Mouse (Mus musculus) ES-E14 (cell line): ENCODE results near the gene Tmem159.

ENCODE experiments used
- CHD2 ChIP-seq: IDR thresholded peaks from 2 replicates; pipeline ENCODE4 v1.6.1; 2014; ENCODE audit warnings: mild to moderate bottlenecking, low read depth, low read length, inconsistent platforms
- ZNF384 ChIP-seq: IDR thresholded peaks from 2 replicates; pipeline ENCODE4 v1.6.1; 2012; ENCODE audit warnings: low read depth, low read length, inconsistent platforms

DNA sequence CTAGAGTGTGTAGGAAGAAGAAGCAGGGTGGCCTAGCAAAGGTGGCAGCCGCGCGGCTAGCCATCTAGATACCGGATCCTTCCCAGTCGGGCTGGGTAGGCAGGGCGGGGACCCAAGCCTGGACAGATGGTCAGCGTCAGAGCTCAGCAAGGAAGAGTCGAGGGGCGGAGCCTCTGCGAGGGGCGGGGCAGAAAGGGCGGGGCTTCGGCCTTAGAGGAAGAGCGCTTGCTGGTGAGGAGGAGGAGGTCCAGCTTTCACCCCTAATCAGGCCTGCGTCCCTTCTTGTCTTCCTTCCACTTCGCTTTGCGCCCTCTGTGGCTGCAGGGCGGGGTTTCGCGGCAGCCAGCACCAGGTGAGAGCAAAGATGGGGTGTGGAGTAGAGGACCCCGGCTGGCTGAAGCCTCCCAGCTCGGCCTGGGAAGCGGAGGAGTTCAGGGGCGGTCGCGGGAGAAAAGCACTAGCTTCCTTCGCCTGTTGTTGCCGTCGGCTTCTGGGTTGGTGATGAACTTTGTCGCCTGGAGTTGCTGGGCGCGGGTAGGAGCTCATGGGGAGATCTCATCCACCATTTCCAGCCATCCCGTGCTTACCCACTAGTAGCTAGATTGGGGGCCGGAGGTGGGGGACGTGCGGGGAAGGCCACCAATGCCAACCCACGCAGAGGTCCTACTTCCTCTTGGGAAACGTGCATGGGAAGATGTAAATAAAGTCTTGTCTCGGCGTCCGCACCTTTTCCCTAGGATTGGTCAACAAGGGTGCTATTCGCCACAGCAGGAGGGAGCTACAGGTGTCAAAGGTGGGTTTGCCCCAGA lies at the start of gene Tmem159:
- TF ChIP-seq ZNF384: no peak
- TF ChIP-seq CHD2: no peak
